Mouse (Mus musculus) CD4-positive, CD25-positive, alpha-beta regulatory T cell, adult 4 months (primary cell): Measurements from ENCODE around the gene Ino80b. TPM values are rescaled to one million over a fixed set of nuclear protein-coding genes. Genes with fewer than 3 reads are reported as not detected.

Source experiments
- ATAC-seq: one replicate; pipeline ENCODE4 v1.8.0; 2017
- polyA plus RNA-seq, 2 experiments: library from polyadenylated mRNA; unstranded; fragments of 100-300 nt; shearing (Covaris generic); gene quantifications; one replicate each; pipeline ENCODE4 v1.2.1; 2017

Ino80b gene
- polyA plus RNA-seq, 2 experiments from 2014 or later: 0.56 to 3.3 TPM

- no peak for ATAC-seq
Observed at GRCm38 (mm10) chr6:83116373-83117164, 8.7 kb downstream of the Ino80b start.

GRCm38 (mm10) chr6:83115682-83116372 is 9.4 kb downstream of the Ino80b start:
- peak; percentile 65 for ATAC-seq

DNA sequence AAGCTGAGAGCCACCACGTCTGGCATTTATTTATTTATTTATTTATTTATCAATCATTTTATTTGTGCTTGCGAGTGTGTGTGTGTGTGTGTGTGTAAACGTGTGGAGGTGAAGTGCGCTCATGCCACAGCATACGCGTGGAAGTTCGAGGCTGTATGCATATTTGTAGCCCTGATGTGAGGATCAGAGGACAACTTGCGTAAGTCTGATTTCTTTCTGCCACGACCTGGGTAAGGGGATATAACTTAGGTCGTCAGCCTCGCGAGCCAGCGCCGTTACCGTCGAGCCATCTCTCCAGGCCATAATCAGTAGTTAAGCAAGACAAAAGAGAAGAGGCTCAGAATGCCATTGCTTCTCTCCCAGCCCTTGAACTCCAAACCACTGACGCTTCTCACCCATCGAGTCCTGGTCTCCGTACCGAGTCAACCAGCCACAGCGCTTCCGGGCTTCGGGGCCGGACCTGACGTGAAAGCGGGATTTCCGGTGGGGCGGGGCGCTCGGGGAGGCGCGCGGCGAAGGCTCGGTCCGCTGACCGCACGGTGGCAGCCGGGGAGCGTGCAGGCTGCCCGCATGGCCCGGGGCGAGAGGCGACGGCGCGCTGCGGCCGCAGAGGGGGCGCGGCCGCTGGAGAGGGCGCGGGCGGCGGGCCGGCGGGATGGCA is 10.1 kb downstream of the Ino80b start, which contains the start of gene Mogs:
Mogs (plus strand) TSS at position 486 of the 661 bp plus-strand sequence.
- ATAC-seq: peak; percentile 92

DNA sequence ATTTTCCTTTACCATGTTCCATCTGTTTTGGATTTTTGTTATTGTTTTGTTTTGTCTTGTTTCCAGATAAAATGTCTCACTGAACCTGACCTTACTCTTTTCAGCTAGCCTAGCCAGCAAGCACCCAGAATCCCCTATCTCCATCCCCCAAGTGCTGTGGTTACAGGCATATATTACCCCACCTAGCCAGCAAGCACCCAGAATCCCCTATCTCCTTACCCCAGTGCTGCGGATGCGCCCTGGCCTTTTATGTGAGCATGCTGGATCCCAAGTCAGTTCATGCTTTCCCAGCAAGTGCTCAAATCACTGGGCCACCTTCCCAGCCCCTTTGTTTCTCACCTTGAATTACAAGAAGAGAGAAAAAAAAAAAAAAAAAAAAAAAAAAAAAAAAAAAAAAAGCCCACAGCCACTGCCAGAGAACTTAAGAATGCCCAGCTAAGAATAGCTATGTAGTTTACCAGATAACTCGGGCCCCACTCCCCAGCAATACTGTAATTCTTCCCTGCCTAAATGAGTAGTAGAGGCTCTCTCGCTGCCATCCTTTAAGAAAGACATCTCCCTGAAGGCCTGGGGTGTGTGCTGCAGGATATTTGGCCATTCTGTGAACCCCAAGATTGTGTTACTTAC is 13.6 kb downstream of the Ino80b start:
- no peak for ATAC-seq

- peak; percentile 79 for ATAC-seq
Observed at GRCm38 (mm10) chr6:83108762-83109668, 16.2 kb downstream of the Ino80b start, which contains the start of gene Mrpl53. Mrpl53 (plus strand) TSS chr6:83109040.

GRCm38 (mm10) chr6:83107566-83108400 is 17.4 kb downstream of the Ino80b start:
- ATAC-seq: peak; percentile 50

DNA sequence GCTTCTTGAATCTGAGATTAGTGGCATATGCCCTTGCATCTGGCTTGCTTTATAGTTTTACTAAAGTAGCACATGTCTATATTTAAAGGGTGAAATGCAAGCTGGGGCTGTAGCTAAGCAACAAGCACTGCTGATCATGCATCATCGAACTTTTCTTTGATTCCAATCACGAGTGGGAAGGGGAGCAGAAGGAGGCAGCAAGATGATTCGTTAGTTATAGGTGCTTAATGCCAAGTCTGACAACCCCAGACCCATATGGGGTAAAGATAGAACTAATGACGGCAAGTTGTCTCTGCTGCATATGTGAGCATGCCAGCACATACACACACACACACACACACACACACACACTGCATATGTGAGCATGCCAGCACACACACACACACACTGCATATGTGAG is 21.1 kb downstream of the Ino80b start:
- ATAC-seq: no peak

DNA sequence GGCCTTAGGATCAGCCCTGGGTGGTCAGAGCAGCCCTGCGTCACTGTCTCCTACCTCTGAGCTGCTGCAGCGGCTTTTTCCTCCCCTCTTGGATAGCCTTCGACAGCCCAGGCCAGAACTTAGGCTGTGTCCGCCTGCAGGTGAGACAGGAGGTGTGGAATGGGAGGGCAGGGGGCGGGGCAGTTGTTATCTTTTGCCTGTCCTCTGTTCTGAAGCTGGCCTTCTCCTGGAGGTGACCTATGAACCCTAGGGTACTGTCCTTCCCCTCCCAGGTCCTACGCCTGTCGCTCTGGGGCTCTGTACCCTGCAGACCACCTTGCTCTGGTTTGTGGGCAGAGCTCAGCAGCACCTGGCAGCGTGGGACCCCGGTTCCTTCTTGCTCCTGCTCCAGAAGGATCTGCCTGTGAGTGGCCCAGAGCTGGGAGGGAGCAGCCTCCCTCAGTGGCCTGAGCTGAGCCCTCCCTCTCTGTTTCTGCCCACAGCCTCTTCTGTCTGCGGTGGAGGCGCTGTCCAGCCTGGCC is 22.0 kb downstream of the Ino80b start:
- ATAC-seq: no peak

- peak; percentile 75 for ATAC-seq
Observed at GRCm38 (mm10) chr6:83101688-83102556, 23.3 kb downstream of the Ino80b start.

DNA sequence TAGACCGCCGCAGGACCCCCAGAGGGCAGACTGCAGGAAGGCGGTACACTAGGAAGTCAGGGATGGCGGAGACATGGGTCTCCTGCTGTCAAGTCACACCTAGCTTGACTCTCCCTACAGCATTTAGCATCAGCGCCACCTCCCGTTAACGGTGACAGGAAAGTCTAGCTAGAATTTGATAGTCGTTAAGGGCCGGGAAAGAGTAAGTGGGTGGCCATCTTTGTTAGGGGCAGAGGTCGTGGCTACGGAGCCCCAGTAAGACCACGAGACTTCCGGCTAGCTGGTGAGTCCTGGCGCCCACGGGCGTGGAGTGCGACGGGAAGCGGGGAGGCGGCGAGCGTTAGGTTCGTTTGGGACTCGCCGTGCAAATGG is 23.9 kb downstream of the Ino80b start, which contains the start of the genes Ccdc142 and Gm42688:
Ccdc142 (plus strand) TSS at position 286 of the 372 bp plus-strand sequence.
Gm42688 (plus strand) TSS at position 302 of the 372 bp plus-strand sequence.
- peak; percentile 89 for ATAC-seq

DNA sequence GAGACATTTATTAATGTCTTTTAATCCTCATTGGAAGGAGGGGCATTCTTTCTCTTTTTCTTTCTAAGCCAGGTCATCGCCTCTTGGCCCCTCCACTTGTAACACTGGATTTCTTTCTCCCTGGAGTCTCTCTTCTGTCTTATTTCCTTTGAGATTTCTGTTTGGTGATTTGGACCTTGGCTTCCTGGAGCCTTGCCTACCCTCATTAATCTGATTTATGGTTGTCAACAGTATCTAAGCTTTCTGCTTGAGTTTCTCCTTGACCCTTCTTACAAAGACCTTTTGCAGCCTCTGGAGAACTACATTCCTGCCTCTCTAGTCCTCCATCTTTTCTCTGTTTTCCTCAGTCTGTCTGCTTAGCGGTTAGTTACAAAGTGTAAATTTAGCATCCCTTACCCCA is 26.8 kb downstream of the Ino80b start:
- no peak for ATAC-seq

- ATAC-seq: peak; percentile 98
Observed at GRCm38 (mm10) chr6:83095968-83096367, 29.3 kb downstream of the Ino80b start.

DNA sequence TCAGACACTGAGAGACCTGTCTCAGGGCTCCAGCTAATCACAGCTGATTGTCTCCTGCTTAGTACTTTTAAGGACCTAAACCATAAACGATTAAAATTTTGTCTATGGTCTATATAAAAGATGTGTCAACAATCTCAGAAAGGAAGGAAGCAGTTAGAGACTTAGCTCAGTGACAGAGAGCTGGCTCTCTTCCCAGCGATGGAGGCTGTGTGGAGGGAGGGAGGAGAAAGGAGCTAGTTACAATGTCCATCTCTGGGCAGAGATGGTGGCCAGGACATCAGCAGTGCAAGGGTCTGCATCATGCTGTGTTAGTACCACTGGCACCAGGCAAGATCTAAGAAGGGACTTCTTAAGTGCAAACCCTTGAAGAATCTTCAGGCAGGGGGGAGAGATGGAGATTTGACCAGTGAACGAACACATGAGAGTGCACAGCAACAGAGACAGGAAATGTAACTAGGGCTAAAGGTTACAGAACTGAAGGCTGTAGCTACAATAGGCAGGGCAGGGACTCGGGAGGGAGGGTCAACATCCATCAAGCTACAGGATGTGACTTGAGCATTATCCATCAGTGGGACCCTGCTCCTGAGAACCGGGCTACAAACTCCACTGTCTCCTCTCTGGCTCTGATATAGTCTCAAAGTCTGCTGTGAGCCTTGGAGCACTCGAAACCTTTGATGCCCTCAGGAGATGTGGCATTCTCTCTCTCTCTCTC is 32.7 kb downstream of the Ino80b start:
- ATAC-seq: no peak

GRCm38 (mm10) chr6:83087926-83088260 is 37.3 kb downstream of the Ino80b start:
- no peak for ATAC-seq

GRCm38 (mm10) chr6:83087205-83087925 is 37.9 kb downstream of the Ino80b start:
- peak; percentile 45 for ATAC-seq

- peak; percentile 66 for ATAC-seq
Observed at GRCm38 (mm10) chr6:83086121-83087035, 38.9 kb downstream of the Ino80b start, which contains the start of gene Lbx2. Lbx2 (plus strand) TSS chr6:83086367.

- ATAC-seq: no peak
Observed at GRCm38 (mm10) chr6:83084477-83084876, 40.8 kb downstream of the Ino80b start.
